Mouse (Mus musculus): Measurements from ENCODE around the gene Pip5k1b.
A peak's percentile ranks its signal among the peaks of the same experiment; 100 is the strongest.
"Not testable (repeated sequence)": the region's sequence is repeated elsewhere in the genome, so short reads cannot be mapped to it uniquely, and the experiment has no call there.

Gene Pip5k1b

GRCm38 (mm10) chr19:24555466-24555903, at the start of gene Pip5k1b:
TSS of gene Pip5k1b (minus strand) at chr19:24555872.
- peak; percentile 26 to 29 for DNase-seq (ENCODE audit: low spot score in 2 of 2)

- no peak for DNase-seq (ENCODE audit: low spot score in 2 of 2)
Measured at GRCm38 (mm10) chr19:24604105-24604504, 48.4 kb upstream of the Pip5k1b start.

GRCm38 (mm10) chr19:24603431-24603830, 47.8 kb upstream of the Pip5k1b start:
- no peak for DNase-seq (ENCODE audit: low spot score in 2 of 2)

GRCm38 (mm10) chr19:24586726-24587125, 31.1 kb upstream of the Pip5k1b start:
- DNase-seq (ENCODE audit: low spot score in 2 of 2) = no peak

- no peak for DNase-seq (ENCODE audit: low spot score in 2 of 2)
Measured at GRCm38 (mm10) chr19:24585171-24585570, 29.5 kb upstream of the Pip5k1b start.

- DNase-seq (ENCODE audit: low spot score in 2 of 2) = no peak
Measured at GRCm38 (mm10) chr19:24583956-24584355, 28.3 kb upstream of the Pip5k1b start.

- DNase-seq (ENCODE audit: low spot score in 2 of 2) = no peak
Measured at GRCm38 (mm10) chr19:24576125-24576524, 20.5 kb upstream of the Pip5k1b start.

- DNase-seq (ENCODE audit: low spot score in 2 of 2) = no peak
Measured at GRCm38 (mm10) chr19:24571756-24572181, 16.1 kb upstream of the Pip5k1b start.

- DNase-seq (ENCODE audit: low spot score in 2 of 2) = no peak
Measured at GRCm38 (mm10) chr19:24570969-24571368, 15.3 kb upstream of the Pip5k1b start.

GRCm38 (mm10) chr19:24557456-24557855, 1.8 kb upstream of the Pip5k1b start:
- no peak for DNase-seq (ENCODE audit: low spot score in 2 of 2)

- DNase-seq (ENCODE audit: low spot score in 2 of 2) = no peak
Measured at GRCm38 (mm10) chr19:24556585-24556966, 904 bp upstream of the Pip5k1b start.

GRCm38 (mm10) chr19:24555904-24556584, 372 bp upstream of the Pip5k1b start:
- DNase-seq (ENCODE audit: low spot score in 2 of 2) = peak; percentile 30 to 57

- DNase-seq (ENCODE audit: low spot score in 2 of 2) = no peak
Measured at GRCm38 (mm10) chr19:24554911-24555465, 684 bp downstream of the Pip5k1b start.

GRCm38 (mm10) chr19:24554425-24554824, 1.2 kb downstream of the Pip5k1b start:
- DNase-seq (ENCODE audit: low spot score in 2 of 2) = no peak

- DNase-seq (ENCODE audit: low spot score in 2 of 2) = no peak
Measured at GRCm38 (mm10) chr19:24553291-24554075, 2.2 kb downstream of the Pip5k1b start.

GRCm38 (mm10) chr19:24552641-24553040, 3.0 kb downstream of the Pip5k1b start:
- not testable (repeated sequence) for DNase-seq (ENCODE audit: low spot score in 2 of 2)

- DNase-seq (ENCODE audit: low spot score in 2 of 2) = no peak
Measured at GRCm38 (mm10) chr19:24551196-24551954, 4.3 kb downstream of the Pip5k1b start.

GRCm38 (mm10) chr19:24550778-24551177, 4.9 kb downstream of the Pip5k1b start:
- no peak for DNase-seq (ENCODE audit: low spot score in 2 of 2)

- no peak for DNase-seq (ENCODE audit: low spot score in 2 of 2)
Measured at GRCm38 (mm10) chr19:24550016-24550415, 5.7 kb downstream of the Pip5k1b start.

- no peak for DNase-seq (ENCODE audit: low spot score in 2 of 2)
Measured at GRCm38 (mm10) chr19:24548337-24548736, 7.3 kb downstream of the Pip5k1b start.

GRCm38 (mm10) chr19:24546153-24546552, 9.5 kb downstream of the Pip5k1b start:
- DNase-seq (ENCODE audit: low spot score in 2 of 2) = no peak
